Mouse (Mus musculus): Measurements from ENCODE around the gene Tmem115. TPM values are rescaled to one million over a fixed set of nuclear protein-coding genes. Genes with fewer than 3 reads are reported as not detected.
A peak's percentile ranks its signal among the peaks of the same experiment; 100 is the strongest.

Tmem115 gene
- polyA plus RNA-seq, 1 experiment from 2014 or later: 41.3 TPM

- H3K4me3 ChIP-seq (replicated peaks): peak overlapping the region; percentile 30
- H3K4me2 ChIP-seq (replicated peaks): peak overlapping the region; percentile 49
- H3K36me3 ChIP-seq: peaks cover 14% of the 10 kb centered on the region
- H3K9ac ChIP-seq (replicated peaks): peak overlapping the region; percentile 44; the same call in 1 of the 2 replicates
- peaks cover 40% of the 10 kb centered on the region for H3K27me3 ChIP-seq
- no peak overlapping the region for H3K27ac ChIP-seq
- H3K4me1 ChIP-seq (replicated peaks): peaks cover 26% of the 10 kb centered on the region
- peak; percentile 46 for ATAC-seq
- no peaks in the 10 kb centered on the region for H3K9me3 ChIP-seq
- 4% methylated on average over 41 of the region's 44 CpGs for WGBS
Observed at GRCm38 (mm10) chr9:107526198-107527026, 7.3 kb upstream of the Tmem115 start.

GRCm38 (mm10) chr9:107534408-107535202, 860 bp downstream of the Tmem115 start:
- no peak for ATAC-seq
- under 1% methylated on average over 40 of the region's 40 CpGs for WGBS
- peak overlapping the region; percentile 96 for H3K9ac ChIP-seq (replicated peaks)

GRCm38 (mm10) chr9:107538231-107538630, 4.5 kb downstream of the Tmem115 start:
- Histone ChIP-seq H3K4me1 (replicated peaks) (peaks cover 60% of the 10 kb centered on the region), H3K36me3 (peaks cover 32% of the 10 kb centered on the region), H3K9me3 (no peaks in the 10 kb centered on the region), H3K4me3 (replicated peaks) (no peak overlapping the region), H3K27ac (no peak overlapping the region), H3K27me3 (no peaks in the 10 kb centered on the region), H3K9ac (replicated peaks) (no peak overlapping the region), H3K4me2 (replicated peaks) (no peak overlapping the region)
- WGBS: 95% methylated on average over 7 of the region's 7 CpGs
- ATAC-seq: no peak

More at GRCm38 (mm10) chr9:107534408-107535202, 860 bp downstream of the Tmem115 start:
- H3K4me2 ChIP-seq (replicated peaks): peak overlapping the region; percentile 100
- H3K4me1 ChIP-seq (replicated peaks): peaks cover 37% of the 10 kb centered on the region
- H3K4me3 ChIP-seq (replicated peaks): peak overlapping the region; percentile 89
- H3K27me3 ChIP-seq: no peaks in the 10 kb centered on the region; the same call in 1 of the 2 replicates
- H3K36me3 ChIP-seq: peaks cover 23% of the 10 kb centered on the region
- peak overlapping the region; percentile 71; the same call in 1 of the 2 replicates for H3K27ac ChIP-seq
- H3K9me3 ChIP-seq: no peaks in the 10 kb centered on the region

DNA sequence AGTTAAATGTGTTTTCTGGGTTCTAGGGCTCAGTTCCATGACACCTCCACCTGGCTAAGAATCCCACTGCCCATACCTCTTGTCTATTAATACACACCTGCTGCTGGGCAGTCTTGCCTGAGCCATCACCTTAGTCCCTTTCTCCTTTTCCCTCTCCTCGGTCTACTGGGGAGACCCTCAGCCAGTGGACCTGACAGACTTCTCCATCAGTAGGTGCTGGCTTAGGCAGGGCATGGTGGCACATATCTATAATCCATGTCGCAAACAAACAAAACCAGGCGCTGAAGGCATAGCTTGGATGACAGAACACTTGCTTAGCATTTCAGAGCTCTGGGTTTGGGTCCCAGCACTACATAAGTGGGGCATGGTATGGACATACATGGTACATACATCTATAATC, 5.0 kb downstream of the Tmem115 start:
- 96% methylated on average over 3 of the region's 3 CpGs for WGBS
- Histone ChIP-seq H3K36me3 (peaks cover 36% of the 10 kb centered on the region), H3K4me3 (replicated peaks) (no peak overlapping the region), H3K9ac (replicated peaks) (no peak overlapping the region), H3K9me3 (no peaks in the 10 kb centered on the region), H3K27me3 (no peaks in the 10 kb centered on the region), H3K4me2 (replicated peaks) (no peak overlapping the region), H3K4me1 (replicated peaks) (peaks cover 60% of the 10 kb centered on the region), H3K27ac (no peak overlapping the region)
- ATAC-seq: no peak

- 95% methylated on average over 8 of the region's 8 CpGs for WGBS
- no peaks in the 10 kb centered on the region for H3K27me3 ChIP-seq
- H3K36me3 ChIP-seq: peaks cover 49% of the 10 kb centered on the region
- H3K4me3 ChIP-seq (replicated peaks): no peak overlapping the region
- H3K9me3 ChIP-seq: no peaks in the 10 kb centered on the region
- no peak overlapping the region for H3K27ac ChIP-seq
- peaks cover 54% of the 10 kb centered on the region for H3K4me1 ChIP-seq (replicated peaks)
- ATAC-seq: no peak
- no peak overlapping the region for H3K4me2 ChIP-seq (replicated peaks)
- no peak overlapping the region for H3K9ac ChIP-seq (replicated peaks)
Observed at GRCm38 (mm10) chr9:107539940-107540339, 6.2 kb downstream of the Tmem115 start.

- Histone ChIP-seq H3K4me2 (replicated peaks) (peak overlapping the region; percentile 87), H3K9ac (replicated peaks) (peak overlapping the region; percentile 77), H3K9me3 (no peaks in the 10 kb centered on the region), H3K27ac (no peak overlapping the region), H3K36me3 (peaks cover 53% of the 10 kb centered on the region), H3K4me3 (replicated peaks) (peak overlapping the region; percentile 55; the same call in 1 of the 2 replicates), H3K27me3 (no peaks in the 10 kb centered on the region), H3K4me1 (replicated peaks) (peaks cover 49% of the 10 kb centered on the region)
- ATAC-seq: no peak
- WGBS: 81% methylated on average over 4 of the region's 4 CpGs
Observed at GRCm38 (mm10) chr9:107540420-107540819, 6.7 kb downstream of the Tmem115 start.

DNA sequence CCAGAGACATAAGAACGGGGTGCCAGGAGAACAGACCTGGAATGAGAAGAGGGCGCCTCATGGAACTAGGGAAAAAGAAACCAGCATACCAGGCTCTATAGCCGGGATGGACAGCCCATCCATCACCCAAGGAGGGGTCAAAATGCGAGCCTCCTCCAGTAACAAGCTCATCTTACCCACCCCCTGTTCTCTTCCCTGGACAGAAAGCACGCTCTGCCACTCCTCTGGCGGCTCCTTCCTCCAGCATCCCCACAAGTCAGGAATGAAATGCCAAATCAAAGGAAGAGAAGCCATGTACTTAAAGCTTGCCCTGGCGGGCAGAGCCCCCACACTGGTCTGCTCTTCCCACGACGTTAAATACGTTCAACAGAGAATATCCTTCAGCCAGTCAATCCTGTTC, 7.3 kb downstream of the Tmem115 start:
- Histone ChIP-seq H3K4me2 (replicated peaks) (peak overlapping the region; percentile 87), H3K36me3 (peaks cover 53% of the 10 kb centered on the region), H3K9me3 (no peaks in the 10 kb centered on the region), H3K4me1 (replicated peaks) (peaks cover 46% of the 10 kb centered on the region), H3K4me3 (replicated peaks) (peak overlapping the region; percentile 55), H3K9ac (replicated peaks) (peak overlapping the region; percentile 77), H3K27me3 (no peaks in the 10 kb centered on the region), H3K27ac (no peak overlapping the region)
- WGBS: 47% methylated on average over 10 of the region's 10 CpGs
- no peak for ATAC-seq

GRCm38 (mm10) chr9:107541474-107542351, 8.0 kb downstream of the Tmem115 start, which contains the start of the genes Cyb561d2 and Nprl2:
TSS of gene Cyb561d2 (minus strand) at chr9:107542193.
TSS of gene Nprl2 (plus strand) at chr9:107542226.
- Histone ChIP-seq H3K4me1 (replicated peaks) (peaks cover 46% of the 10 kb centered on the region), H3K27ac (peak within 1 kb of the TSS; percentile 60), H3K4me3 (replicated peaks) (peak within 1 kb of the TSS; percentile 55), H3K36me3 (peaks cover 53% of the 10 kb centered on the region), H3K27me3 (no peaks in the 10 kb centered on the region), H3K9ac (replicated peaks) (peak within 1 kb of the TSS; percentile 77), H3K4me2 (replicated peaks) (peak within 1 kb of the TSS; percentile 87), H3K9me3 (no peaks in the 10 kb centered on the region)
- under 1% methylated on average over 46 of the region's 46 CpGs for WGBS
- peak; percentile 86 for ATAC-seq

- peak overlapping the region; percentile 87 for H3K4me2 ChIP-seq (replicated peaks)
- peaks cover 53% of the 10 kb centered on the region for H3K36me3 ChIP-seq
- H3K9me3 ChIP-seq: no peaks in the 10 kb centered on the region
- peak overlapping the region; percentile 60 for H3K27ac ChIP-seq
- H3K4me1 ChIP-seq (replicated peaks): peaks cover 46% of the 10 kb centered on the region
- under 1% methylated on average over 11 of the region's 11 CpGs for WGBS
- H3K27me3 ChIP-seq: no peaks in the 10 kb centered on the region
- peak overlapping the region; percentile 55 for H3K4me3 ChIP-seq (replicated peaks)
- ATAC-seq: peak; percentile 13
- H3K9ac ChIP-seq (replicated peaks): peak overlapping the region; percentile 77
Observed at GRCm38 (mm10) chr9:107542352-107542686, 8.6 kb downstream of the Tmem115 start.

GRCm38 (mm10) chr9:107542721-107543120, 9.0 kb downstream of the Tmem115 start:
- WGBS: 41% methylated on average over 8 of the region's 8 CpGs
- no peaks in the 10 kb centered on the region for H3K9me3 ChIP-seq
- H3K4me1 ChIP-seq (replicated peaks): peaks cover 46% of the 10 kb centered on the region
- peaks cover 4% of the 10 kb centered on the region; the same call in 1 of the 2 replicates for H3K27me3 ChIP-seq
- no peak overlapping the region for H3K27ac ChIP-seq
- no peak for ATAC-seq
- H3K4me2 ChIP-seq (replicated peaks): peak overlapping the region; percentile 87
- H3K9ac ChIP-seq (replicated peaks): peak overlapping the region; percentile 77
- H3K4me3 ChIP-seq (replicated peaks): peak overlapping the region; percentile 55
- peaks cover 49% of the 10 kb centered on the region for H3K36me3 ChIP-seq

GRCm38 (mm10) chr9:107543299-107543698, 9.6 kb downstream of the Tmem115 start:
- no peak for ATAC-seq
- Histone ChIP-seq H3K27ac (no peak overlapping the region), H3K36me3 (peaks cover 43% of the 10 kb centered on the region), H3K4me2 (replicated peaks) (peak overlapping the region; percentile 87; the same call in 1 of the 2 replicates), H3K27me3 (peaks cover 9% of the 10 kb centered on the region), H3K4me3 (replicated peaks) (peak overlapping the region; percentile 55; the same call in 1 of the 2 replicates), H3K9me3 (no peaks in the 10 kb centered on the region), H3K9ac (replicated peaks) (no peak overlapping the region), H3K4me1 (replicated peaks) (peaks cover 45% of the 10 kb centered on the region)
- WGBS: 88% methylated on average over 11 of the region's 11 CpGs
